Mouse (Mus musculus) embryonic facial prominence, embryonic 10.5 days (tissue): ENCODE results near the gene Gm10375. TPM values are rescaled to one million over a fixed set of nuclear protein-coding genes. Genes with fewer than 3 reads are reported as not detected.
"Not testable (repeated sequence)": the region's sequence is repeated elsewhere in the genome, so short reads cannot be mapped to it uniquely, and the experiment has no call there.

Source experiments
- DNase-seq: peaks from one replicate; pipeline ENCODE4 v3.0.0-alpha.2; 2017; ENCODE audit warnings: low spot score
- H3K27ac ChIP-seq: fragments of 300-500 bp; sonication (generic); replicated peaks from 2 replicates; pipeline ENCODE4 v1.5.1; 2016; ENCODE audit warnings: mild to moderate bottlenecking
- H3K27me3 ChIP-seq: fragments of 300-500 bp; sonication (generic); replicated peaks from 2 replicates; pipeline ENCODE4 v1.6.1; 2016; ENCODE audit warnings: low read depth, mild to moderate bottlenecking; ENCODE audit not compliant: poor library complexity, severe bottlenecking
- H3K36me3 ChIP-seq: fragments of 300-500 bp; sonication (generic); replicated peaks from 2 replicates; pipeline ENCODE4 v1.6.1; 2016; ENCODE audit warnings: mild to moderate bottlenecking, moderate library complexity
- H3K4me1 ChIP-seq: fragments of 300-500 bp; sonication (generic); 2 replicates; pipeline ENCODE4 v1.6.1; 2016
- H3K4me3 ChIP-seq: fragments of 300-500 bp; sonication (generic); 2 replicates; pipeline ENCODE4 v1.5.1; 2016; ENCODE audit warnings: mild to moderate bottlenecking, moderate library complexity
- H3K9me3 ChIP-seq: fragments of 300-500 bp; sonication (generic); 2 replicates; pipeline ENCODE4 v1.6.1; 2016; ENCODE audit warnings: mild to moderate bottlenecking
- WGBS: fragments of 180-500 bp; shearing (Covaris S2); methylation state at CpG from one replicate; pipeline ENCODE4 v1.1.7; 2016; 5-methylcytosine and 5-hydroxymethylcytosine counted together
- polyA plus RNA-seq: library from polyadenylated mRNA; unstranded; fragments of >200 nt; fragmentation: Nextera tagmentation; extraction: Ambion mirVana; gene quantifications from 2 replicates; pipeline ENCODE4 v1.2.1, GENCODE M21; 2016

Gene Gm10375
- polyA plus RNA-seq = not detected in 2 replicates

DNA sequence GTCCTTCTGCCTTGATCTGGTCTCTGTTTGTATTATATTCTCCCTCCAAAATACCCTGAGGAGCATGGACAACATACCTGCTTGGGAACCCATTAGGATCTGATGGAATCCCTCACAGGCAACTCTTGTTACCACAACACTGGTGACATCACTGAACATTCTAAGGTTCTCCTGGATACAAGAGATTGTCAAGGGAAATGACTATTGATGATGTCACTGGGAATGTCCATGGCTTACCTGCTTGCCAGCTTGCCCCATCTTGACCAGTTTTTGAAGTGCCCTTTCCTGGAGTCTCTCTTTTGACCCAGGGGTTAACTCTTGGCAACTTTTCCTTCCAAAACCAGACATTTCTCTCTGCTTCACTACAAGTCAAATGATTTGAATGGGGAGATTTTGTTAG lies at the start of gene Gm10375:
Gene Gm10375 (minus strand): TSS at position 101 of the 400 bp plus-strand sequence.
- not testable (repeated sequence) for H3K9me3 ChIP-seq, H3K36me3 ChIP-seq, H3K4me1 ChIP-seq

DNA sequence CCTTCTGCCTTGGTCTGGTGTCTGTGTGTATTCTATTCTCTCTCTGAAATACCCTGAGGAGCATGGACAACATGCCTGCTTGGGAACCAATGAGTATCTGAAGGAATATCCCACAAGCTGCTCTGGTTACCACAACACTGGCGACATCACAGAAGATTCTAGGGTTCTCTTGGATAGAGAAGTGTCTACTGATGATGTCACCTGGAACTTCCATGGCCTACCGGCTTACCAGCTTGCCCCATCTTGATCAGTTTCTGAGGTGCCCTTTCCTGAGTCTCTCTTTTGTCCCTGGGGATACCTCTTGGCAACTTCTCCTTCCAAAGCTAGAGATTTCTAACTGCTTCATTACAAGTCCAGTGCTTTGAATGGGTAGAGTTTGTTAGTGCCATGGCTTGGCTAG lies 28.8 kb downstream of the Gm10375 start, which contains the start of gene Gm17654:
Gene Gm17654 (minus strand): TSS at position 101 of the 400 bp plus-strand sequence.
- DNase-seq, H3K27ac ChIP-seq, H3K27me3 ChIP-seq, H3K4me1 ChIP-seq, H3K36me3 ChIP-seq, H3K9me3 ChIP-seq, H3K4me3 ChIP-seq: not testable (repeated sequence)
- 82% methylated on average over 1 of the region's 2 CpGs for WGBS

More for the DNA sequence above, at the start of gene Gm10375:
- not testable (repeated sequence) for H3K27ac ChIP-seq, DNase-seq, H3K4me3 ChIP-seq, H3K27me3 ChIP-seq

DNA sequence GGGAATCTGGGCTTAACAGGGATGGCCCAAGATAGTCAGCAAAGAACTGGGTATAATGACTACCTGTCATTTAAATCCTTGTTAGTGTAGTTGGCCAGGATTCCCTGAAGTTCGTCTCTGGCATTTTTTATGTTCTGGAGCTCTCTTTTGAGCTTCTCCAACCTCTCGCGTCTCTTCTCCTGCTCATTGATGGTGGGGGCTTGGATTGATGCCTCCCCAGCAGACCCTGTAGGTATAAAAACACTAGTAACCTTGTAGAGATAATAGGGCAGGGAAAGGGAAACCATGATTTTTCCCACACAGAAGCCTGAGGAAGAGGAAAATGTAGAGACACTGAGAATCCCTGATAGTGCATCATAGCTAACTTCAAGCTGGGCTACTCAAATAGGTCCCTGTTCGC lies 29.8 kb downstream of the Gm10375 start:
- not testable (repeated sequence) for H3K4me3 ChIP-seq, H3K36me3 ChIP-seq, H3K4me1 ChIP-seq, H3K27me3 ChIP-seq, DNase-seq, H3K9me3 ChIP-seq, H3K27ac ChIP-seq
- WGBS = 84% methylated on average over 4 of the region's 4 CpGs

Other genes starting within 250 kb of the Gm10375 start
- not detected in 2 replicates for gene Gm8138, start 191.7 kb downstream of the Gm10375 start, polyA plus RNA-seq
- gene Gm5799, start 64.4 kb downstream of the Gm10375 start, polyA plus RNA-seq = not detected in 2 replicates
- gene Gm17654, start 28.9 kb downstream of the Gm10375 start, polyA plus RNA-seq = not detected in 2 replicates
- not detected in 2 replicates for gene Gm8165, start 69.2 kb upstream of the Gm10375 start, polyA plus RNA-seq
- 0.74 and 1.3 TPM in 2 replicates for gene Gm7324, start 89.8 kb upstream of the Gm10375 start, polyA plus RNA-seq
- not detected in 2 replicates for gene Gm16506, start 119.5 kb upstream of the Gm10375 start, polyA plus RNA-seq
- not detected in 2 replicates for gene Gm6526, start 139.9 kb upstream of the Gm10375 start, polyA plus RNA-seq
- gene Gm8180, start 176.7 kb upstream of the Gm10375 start, polyA plus RNA-seq = not detected in 2 replicates